Mouse (Mus musculus) megakaryocyte, embryonic 14.5 days (primary cell): Measurements from ENCODE around the gene Cfap221. TPM values are rescaled to one million over a fixed set of nuclear protein-coding genes. Genes with fewer than 3 reads are reported as not detected.
A peak's percentile ranks its signal among the peaks of the same experiment; 100 is the strongest.

Experiments used
- H3K27me3 ChIP-seq: replicated peaks from 2 replicates; pipeline ENCODE3; 2012; ENCODE audit warnings: inconsistent platforms
- H3K36me3 ChIP-seq: replicated peaks from 2 replicates; pipeline ENCODE3; 2012; ENCODE audit warnings: low read length, inconsistent platforms, mixed read lengths
- H3K4me1 ChIP-seq: 2 replicates; pipeline ENCODE4 v1.6.1; 2012; ENCODE audit warnings: inconsistent platforms
- H3K4me3 ChIP-seq: replicated peaks from 2 replicates; pipeline ENCODE3; 2012; ENCODE audit warnings: moderate library complexity, mild to moderate bottlenecking, inconsistent platforms
- H3K9me3 ChIP-seq: 2 replicates; pipeline ENCODE4 v1.6.1; 2012; ENCODE audit warnings: inconsistent platforms
- FLI1 ChIP-seq: IDR thresholded peaks from 2 replicates; pipeline ENCODE4 v1.6.1; 2012; ENCODE audit warnings: low read length, inconsistent platforms, mixed read lengths
- GATA1 ChIP-seq: IDR thresholded peaks from 3 replicates; pipeline ENCODE4 v1.6.1; 2012; ENCODE audit warnings: mixed read lengths, low read length, inconsistent platforms, borderline replicate concordance
- polyA plus RNA-seq: library from polyadenylated mRNA; stranded (reverse); fragments of >175 nt; gene quantifications from 2 replicates; pipeline ENCODE4 v1.2.3, GENCODE M21; 2012; ENCODE audit warnings: low replicate concordance; ENCODE audit not compliant: insufficient read depth

Cfap221 gene
- polyA plus RNA-seq, 1 experiment: not detected

DNA sequence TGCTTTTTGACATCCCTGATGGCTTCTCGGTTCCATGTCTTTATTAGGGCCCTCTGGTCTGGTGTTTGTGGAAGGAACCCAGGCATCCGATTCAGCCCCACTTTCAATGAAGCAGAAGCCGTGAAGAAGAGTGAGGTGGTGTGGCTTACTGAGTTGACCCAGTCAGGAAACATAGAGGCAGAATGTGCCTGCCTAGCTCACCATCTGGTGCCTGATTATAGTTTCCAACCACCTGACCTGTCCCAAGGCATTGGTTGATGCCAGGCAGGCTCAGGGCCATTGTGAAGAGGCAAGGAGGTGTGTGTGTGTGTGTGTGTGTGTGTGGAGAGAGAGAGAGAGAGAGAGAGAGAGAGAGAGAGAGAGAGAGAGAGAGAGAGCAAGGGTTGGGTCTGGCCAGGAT is 33.4 kb upstream of the Cfap221 start:
- Histone ChIP-seq H3K36me3 (no peaks in the 10 kb centered on the region), H3K9me3 (no peaks in the 10 kb centered on the region), H3K4me1 (peaks cover 24% of the 10 kb centered on the region), H3K27me3 (peaks cover 25% of the 10 kb centered on the region), H3K4me3 (no peak overlapping the region)
- no peak for TF ChIP-seq GATA1

DNA sequence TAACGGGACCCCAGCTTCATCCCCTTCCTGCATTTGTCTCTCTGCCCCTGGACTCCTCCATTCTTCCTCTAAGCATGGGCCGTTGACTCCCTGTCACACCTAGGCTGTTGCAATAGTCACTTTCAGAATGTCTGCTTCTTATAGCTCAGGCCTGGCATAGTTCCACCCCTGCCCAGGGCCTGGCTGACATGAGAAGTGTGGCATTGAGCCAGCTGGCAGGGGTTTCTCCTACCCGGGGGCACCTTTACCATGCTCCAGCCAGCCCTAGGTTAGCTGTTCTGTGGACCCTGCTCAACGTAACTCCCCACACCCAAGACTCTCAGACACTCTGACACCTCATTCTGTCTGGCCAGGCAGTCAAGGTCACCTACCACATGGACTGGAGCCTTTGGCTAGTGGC is 30.7 kb upstream of the Cfap221 start:
- no peak for TF ChIP-seq FLI1
- TF ChIP-seq GATA1: no peak
- H3K27me3 ChIP-seq: peaks cover 26% of the 10 kb centered on the region
- no peaks in the 10 kb centered on the region for H3K36me3 ChIP-seq
- H3K4me3 ChIP-seq: no peak overlapping the region
- peaks cover under 1% of the 10 kb centered on the region; the same call in 1 of the 2 replicates for H3K4me1 ChIP-seq
- no peaks in the 10 kb centered on the region for H3K9me3 ChIP-seq

DNA sequence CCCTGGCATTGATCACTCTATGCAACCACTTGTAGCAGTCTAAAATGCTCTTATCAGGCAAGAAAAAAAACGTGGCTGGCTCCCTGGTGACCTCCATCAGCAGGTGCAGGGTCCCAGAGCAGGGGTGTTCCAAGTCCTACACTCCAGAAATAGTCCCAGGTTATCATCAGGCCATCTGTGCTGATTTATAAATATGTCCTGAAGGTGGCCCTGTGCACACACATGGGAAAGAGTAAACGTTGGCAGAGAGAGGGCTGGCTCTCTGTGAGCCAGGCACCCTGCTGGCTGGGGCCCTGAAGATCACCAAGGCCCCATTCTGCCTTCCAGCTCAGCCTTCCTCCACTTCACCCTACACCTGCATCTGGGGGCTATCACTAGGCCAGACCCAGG is 28.0 kb upstream of the Cfap221 start:
- H3K27me3 ChIP-seq: peaks cover 20% of the 10 kb centered on the region
- no peaks in the 10 kb centered on the region for H3K36me3 ChIP-seq
- no peak for TF ChIP-seq GATA1
- no peak for TF ChIP-seq FLI1

DNA sequence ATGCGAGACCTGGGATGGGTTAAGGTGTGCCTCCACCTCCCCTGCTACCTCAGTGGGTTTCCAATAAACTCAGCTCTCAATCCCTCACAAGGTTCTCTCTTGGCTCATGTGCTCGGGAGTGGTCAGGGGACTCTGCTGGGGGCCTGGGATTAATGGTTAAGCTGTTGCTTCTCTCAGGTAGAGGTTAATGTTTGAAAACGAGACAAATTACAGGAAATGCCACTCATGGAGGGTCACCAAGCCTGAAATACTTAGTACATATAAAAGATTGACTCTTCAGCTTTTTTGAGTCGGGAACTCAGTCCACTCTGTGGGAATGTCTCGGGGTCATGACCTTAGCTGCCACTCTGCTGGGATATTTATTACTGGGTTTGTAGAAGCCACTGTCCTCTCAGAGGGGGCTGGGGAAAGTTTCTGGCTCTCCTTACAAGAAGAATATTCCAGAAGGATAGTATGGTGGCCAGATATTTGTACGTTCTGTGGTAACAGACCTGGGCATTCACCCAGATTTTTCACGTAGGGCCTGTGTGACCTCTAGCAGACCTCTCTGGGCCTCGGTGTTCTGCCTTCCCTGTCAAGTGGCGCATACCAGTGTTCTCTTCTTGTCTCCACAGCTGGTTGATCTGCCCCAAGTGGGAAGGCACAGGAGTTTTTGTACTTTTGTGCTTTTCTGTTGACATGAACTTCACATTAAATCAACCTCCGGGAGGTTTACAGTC is 27.5 kb upstream of the Cfap221 start:
- H3K4me1 ChIP-seq: no peaks in the 10 kb centered on the region
- peaks cover 20% of the 10 kb centered on the region for H3K27me3 ChIP-seq
- TF ChIP-seq GATA1 (no peak), FLI1 (no peak)
- no peaks in the 10 kb centered on the region for H3K9me3 ChIP-seq
- H3K4me3 ChIP-seq: no peak overlapping the region
- no peaks in the 10 kb centered on the region for H3K36me3 ChIP-seq

More for the DNA sequence above, 28.0 kb upstream of the Cfap221 start:
- Histone ChIP-seq H3K4me1 (no peaks in the 10 kb centered on the region), H3K4me3 (no peak overlapping the region), H3K9me3 (no peaks in the 10 kb centered on the region)

DNA sequence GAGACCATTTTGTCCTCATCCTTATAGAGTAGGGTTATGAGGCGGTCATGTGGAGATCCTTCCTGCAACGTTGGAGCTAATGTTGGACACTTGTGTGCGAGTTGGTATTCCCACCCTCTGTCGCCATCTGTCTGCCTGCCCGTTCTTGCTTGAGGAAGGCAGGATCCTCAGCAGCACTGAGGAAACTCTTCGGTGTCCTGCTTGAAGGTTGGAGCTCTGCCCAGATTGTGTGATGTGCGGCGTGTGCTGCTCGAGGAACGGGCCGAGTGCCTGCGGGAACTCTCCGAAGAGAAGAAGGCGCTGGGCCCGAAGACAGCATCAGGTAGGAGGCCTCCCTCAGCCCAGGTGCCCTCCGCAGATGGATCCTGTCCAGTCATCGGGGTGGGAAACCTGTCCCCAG is 24.9 kb upstream of the Cfap221 start:
- H3K4me3 ChIP-seq: no peak overlapping the region
- H3K27me3 ChIP-seq: peaks cover 14% of the 10 kb centered on the region
- no peak for TF ChIP-seq FLI1
- TF ChIP-seq GATA1: no peak
- no peaks in the 10 kb centered on the region for H3K9me3 ChIP-seq
- H3K4me1 ChIP-seq: no peaks in the 10 kb centered on the region
- no peaks in the 10 kb centered on the region for H3K36me3 ChIP-seq

DNA sequence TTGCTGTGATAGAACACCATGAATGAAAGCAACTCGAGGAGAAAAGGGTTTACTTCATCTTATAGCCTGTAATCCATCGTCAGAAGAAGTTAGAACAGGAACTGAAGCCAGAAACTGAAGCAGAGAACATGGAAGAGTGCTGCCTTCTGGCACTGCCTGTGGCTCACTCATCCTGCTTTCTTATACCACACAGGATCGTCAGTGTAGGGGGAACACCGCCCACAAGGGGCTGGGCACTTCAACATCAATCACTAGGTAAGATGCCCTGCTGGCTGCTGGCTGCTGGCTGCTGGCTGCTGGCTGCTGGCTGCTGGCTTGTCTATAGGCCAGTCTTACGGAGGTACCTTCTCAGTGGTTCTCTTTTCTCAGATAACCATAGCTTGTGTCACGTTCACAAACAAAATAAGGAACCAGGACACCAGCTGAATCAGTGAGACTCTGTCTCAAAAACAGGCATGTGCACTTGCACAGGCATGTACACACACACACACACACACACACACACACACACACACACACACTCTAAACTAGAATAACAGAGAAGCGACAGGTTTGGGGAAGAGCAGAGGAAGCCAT is 23.4 kb upstream of the Cfap221 start:
- peak overlapping the region; percentile 21 for H3K4me3 ChIP-seq
- peaks cover 14% of the 10 kb centered on the region for H3K27me3 ChIP-seq

DNA sequence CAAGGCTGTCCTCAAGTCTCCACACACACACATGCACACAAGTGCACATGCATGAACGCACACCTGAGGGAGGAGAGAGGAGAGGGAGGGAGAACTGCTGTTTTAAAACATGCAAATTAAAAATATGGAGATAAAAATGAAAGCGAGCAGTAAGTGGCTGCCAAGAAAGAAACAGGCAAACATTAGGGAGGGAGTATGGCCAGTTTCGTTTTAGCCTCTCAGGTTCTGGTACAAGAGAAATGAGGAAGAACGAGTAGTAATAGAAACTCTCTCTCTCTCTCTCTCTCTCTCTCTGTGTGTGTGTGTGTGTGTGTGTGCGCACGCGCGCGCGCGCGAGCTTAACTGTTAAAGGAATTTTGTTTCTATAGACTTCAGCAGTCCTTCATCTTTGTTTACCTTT is 22.4 kb upstream of the Cfap221 start:
- Histone ChIP-seq H3K4me3 (no peak overlapping the region), H3K36me3 (no peaks in the 10 kb centered on the region), H3K27me3 (peaks cover 16% of the 10 kb centered on the region), H3K4me1 (peaks cover 4% of the 10 kb centered on the region; the same call in 1 of the 2 replicates), H3K9me3 (no peaks in the 10 kb centered on the region)
- TF ChIP-seq FLI1: no peak
- no peak for TF ChIP-seq GATA1

More for the DNA sequence above, 23.4 kb upstream of the Cfap221 start:
- TF ChIP-seq GATA1: no peak
- TF ChIP-seq FLI1: no peak
- H3K4me1 ChIP-seq: peaks cover under 1% of the 10 kb centered on the region; the same call in 1 of the 2 replicates
- no peaks in the 10 kb centered on the region for H3K9me3 ChIP-seq
- H3K36me3 ChIP-seq: no peaks in the 10 kb centered on the region

DNA sequence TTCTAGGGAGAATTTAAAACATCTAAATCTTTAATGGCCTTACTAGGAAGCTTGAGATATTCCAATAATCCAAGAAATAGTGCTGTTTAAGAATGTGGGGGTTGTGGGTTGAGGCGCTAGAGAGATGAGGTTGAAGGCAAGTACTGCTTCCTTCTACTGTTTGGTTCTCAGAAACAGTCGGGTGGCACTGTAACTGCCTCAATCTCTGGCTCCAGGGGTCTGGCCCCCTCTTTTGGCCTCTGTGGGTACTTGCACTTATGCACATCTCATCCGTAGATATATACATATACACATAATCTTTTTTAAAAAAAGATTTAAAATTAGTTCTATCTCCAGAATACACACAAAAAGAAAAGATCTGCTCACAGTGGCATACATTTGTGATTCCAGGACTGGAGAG is 21.9 kb upstream of the Cfap221 start:
- Histone ChIP-seq H3K4me3 (no peak overlapping the region), H3K4me1 (peaks cover 4% of the 10 kb centered on the region; the same call in 1 of the 2 replicates), H3K9me3 (no peaks in the 10 kb centered on the region), H3K27me3 (peaks cover 19% of the 10 kb centered on the region), H3K36me3 (no peaks in the 10 kb centered on the region)
- TF ChIP-seq FLI1: no peak
- TF ChIP-seq GATA1: no peak

DNA sequence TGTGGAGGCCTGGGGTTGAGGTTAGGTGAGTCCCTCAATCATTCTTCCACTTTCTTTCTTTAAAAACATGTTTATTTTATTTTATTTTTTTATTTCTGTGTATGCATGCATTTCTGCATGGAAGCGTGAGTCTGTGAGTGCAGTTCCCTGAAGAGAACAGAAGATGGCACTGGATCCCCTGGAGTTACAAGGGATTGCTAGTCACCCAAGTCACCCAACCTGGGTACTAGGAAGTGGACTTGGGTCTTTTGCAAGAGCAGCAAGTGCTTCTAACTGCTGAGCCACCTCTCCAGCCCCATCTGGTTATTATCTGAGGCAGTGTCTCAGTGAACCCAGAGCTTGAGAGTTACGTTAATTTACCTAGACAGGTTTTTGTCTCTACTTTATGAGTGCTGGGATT is 19.2 kb upstream of the Cfap221 start:
- Histone ChIP-seq H3K36me3 (no peaks in the 10 kb centered on the region), H3K4me3 (no peak overlapping the region), H3K27me3 (peaks cover 20% of the 10 kb centered on the region), H3K9me3 (no peaks in the 10 kb centered on the region), H3K4me1 (peaks cover 4% of the 10 kb centered on the region; the same call in 1 of the 2 replicates)
- TF ChIP-seq FLI1 (no peak), GATA1 (no peak)

DNA sequence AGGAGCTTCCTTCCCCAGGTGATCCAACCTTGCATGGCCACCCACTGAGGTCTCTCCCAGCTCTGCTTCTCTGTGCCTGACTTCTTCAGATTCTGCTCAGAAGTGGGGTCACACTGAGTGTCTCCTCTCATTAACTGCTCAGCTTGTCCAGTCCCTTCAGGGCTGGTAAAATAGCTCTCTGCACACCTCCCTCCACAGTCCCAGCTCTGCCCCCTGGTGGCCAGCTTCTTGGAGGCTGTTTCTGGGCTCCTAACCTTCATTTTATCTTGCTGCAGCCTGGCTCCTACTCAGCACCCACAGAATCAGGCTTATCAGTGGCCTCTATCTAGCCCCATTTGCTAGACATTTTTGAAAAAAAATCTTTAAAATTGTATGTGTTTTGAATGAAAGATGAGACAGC is 16.1 kb upstream of the Cfap221 start:
- Histone ChIP-seq H3K9me3 (no peaks in the 10 kb centered on the region), H3K4me1 (peaks cover 4% of the 10 kb centered on the region; the same call in 1 of the 2 replicates), H3K4me3 (no peak overlapping the region), H3K36me3 (no peaks in the 10 kb centered on the region), H3K27me3 (peaks cover 47% of the 10 kb centered on the region)
- no peak for TF ChIP-seq GATA1
- no peak for TF ChIP-seq FLI1
